Mouse (Mus musculus) neural tube, embryonic 15.5 days (tissue): ENCODE results near the gene Prune2. TPM values are rescaled to one million over a fixed set of nuclear protein-coding genes. Genes with fewer than 3 reads are reported as not detected.
A peak's percentile ranks its signal among the peaks of the same experiment; 100 is the strongest.

Experiments used
- ATAC-seq: fragments of 200-750 bp; cut with Nextera tagmentation; 2 replicates; pipeline ENCODE4 v1.8.0; 2017; ENCODE audit warnings: mild to moderate bottlenecking, moderate TSS enrichment, moderate library complexity; ENCODE audit not compliant: low FRiP score
- H3K27ac ChIP-seq: fragments of 300-500 bp; sonication (generic); replicated peaks from 2 replicates; pipeline ENCODE4 v1.5.1; 2015; ENCODE audit warnings: mild to moderate bottlenecking, inconsistent platforms
- H3K27me3 ChIP-seq: fragments of 300-500 bp; sonication (generic); replicated peaks from 2 replicates; pipeline ENCODE4 v1.6.1; 2015; ENCODE audit warnings: inconsistent platforms
- H3K36me3 ChIP-seq: fragments of 300-500 bp; sonication (generic); 2 replicates; pipeline ENCODE4 v1.6.1; 2015; ENCODE audit warnings: inconsistent platforms
- H3K4me1 ChIP-seq: fragments of 300-500 bp; sonication (generic); 2 replicates; pipeline ENCODE4 v1.6.1; 2015; ENCODE audit warnings: inconsistent platforms
- H3K4me2 ChIP-seq: fragments of 300-500 bp; sonication (generic); 2 replicates; pipeline ENCODE4 v1.6.1; 2015; ENCODE audit warnings: inconsistent platforms, mild to moderate bottlenecking, moderate library complexity
- H3K4me3 ChIP-seq: fragments of 300-500 bp; sonication (generic); replicated peaks from 2 replicates; pipeline ENCODE4 v1.5.1; 2015; ENCODE audit warnings: mild to moderate bottlenecking, inconsistent platforms
- H3K9ac ChIP-seq: fragments of 300-500 bp; sonication (generic); replicated peaks from 2 replicates; pipeline ENCODE4 v1.6.1; 2015; ENCODE audit warnings: mild to moderate bottlenecking, inconsistent platforms
- H3K9me3 ChIP-seq: fragments of 300-500 bp; sonication (generic); replicated peaks from 2 replicates; pipeline ENCODE4 v1.6.1; 2016; ENCODE audit warnings: inconsistent platforms
- WGBS: fragments of 180-500 bp; shearing (Covaris S2); methylation state at CpG from one replicate; pipeline ENCODE4 v1.1.7; 2015; ENCODE audit warnings: mixed read lengths; 5-methylcytosine and 5-hydroxymethylcytosine counted together
- polyA plus RNA-seq: library from polyadenylated mRNA; unstranded; fragments of >200 nt; fragmentation: Nextera tagmentation; extraction: Ambion mirVana; gene quantifications from 2 replicates; pipeline ENCODE4 v1.2.1, GENCODE M21; 2015

Gene Prune2
- polyA plus RNA-seq, 1 experiment from 2014 or later: 11.5 TPM

DNA sequence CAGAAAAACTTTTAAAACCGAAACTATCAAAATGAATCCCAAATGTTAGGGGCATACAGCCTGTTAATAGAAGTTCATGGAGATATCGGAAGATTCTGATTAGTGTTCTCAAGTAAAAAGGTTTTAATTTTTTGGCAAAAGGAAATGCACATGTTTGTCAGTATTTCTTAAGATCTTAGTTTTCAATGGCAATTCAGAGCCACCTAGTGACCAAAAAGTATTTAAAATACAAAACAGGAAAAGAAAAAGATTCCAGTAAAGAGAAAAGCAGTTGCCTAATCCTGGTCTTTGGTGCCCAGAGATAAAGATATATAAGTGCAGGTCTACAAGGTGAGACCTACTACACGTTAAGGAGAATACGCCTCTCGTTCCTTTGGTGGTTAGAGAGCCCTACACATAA lies 115.3 kb downstream of the Prune2 start:
- Histone ChIP-seq H3K4me2 (no peak overlapping the region), H3K9ac (no peak overlapping the region), H3K36me3 (no peaks in the 10 kb centered on the region), H3K9me3 (no peaks in the 10 kb centered on the region), H3K27me3 (no peaks in the 10 kb centered on the region), H3K4me1 (no peaks in the 10 kb centered on the region), H3K4me3 (no peak overlapping the region), H3K27ac (no peak overlapping the region)
- 96% methylated on average over 5 of the region's 5 CpGs for WGBS
- no peak for ATAC-seq

- H3K4me3 ChIP-seq: no peak overlapping the region
- no peaks in the 10 kb centered on the region for H3K9me3 ChIP-seq
- no peaks in the 10 kb centered on the region for H3K36me3 ChIP-seq
- H3K4me2 ChIP-seq: no peak overlapping the region
- no peak for ATAC-seq
- no peaks in the 10 kb centered on the region for H3K4me1 ChIP-seq
- no peak overlapping the region for H3K9ac ChIP-seq
- no peaks in the 10 kb centered on the region for H3K27me3 ChIP-seq
- H3K27ac ChIP-seq: no peak overlapping the region
- 83% methylated on average over 1 of the region's 1 CpGs for WGBS
Observed at GRCm38 (mm10) chr19:17072245-17072644, 116.3 kb downstream of the Prune2 start.

- H3K27me3 ChIP-seq: no peaks in the 10 kb centered on the region
- H3K27ac ChIP-seq: no peak overlapping the region
- no peak overlapping the region for H3K4me2 ChIP-seq
- H3K9ac ChIP-seq: no peak overlapping the region
- no peak overlapping the region for H3K4me3 ChIP-seq
- 33% methylated on average over 8 of the region's 8 CpGs for WGBS
- ATAC-seq: peak; percentile 75
- H3K9me3 ChIP-seq: no peaks in the 10 kb centered on the region
- H3K4me1 ChIP-seq: peaks cover 11% of the 10 kb centered on the region
- H3K36me3 ChIP-seq: no peaks in the 10 kb centered on the region
Observed at GRCm38 (mm10) chr19:17078643-17079316, 122.9 kb downstream of the Prune2 start.

DNA sequence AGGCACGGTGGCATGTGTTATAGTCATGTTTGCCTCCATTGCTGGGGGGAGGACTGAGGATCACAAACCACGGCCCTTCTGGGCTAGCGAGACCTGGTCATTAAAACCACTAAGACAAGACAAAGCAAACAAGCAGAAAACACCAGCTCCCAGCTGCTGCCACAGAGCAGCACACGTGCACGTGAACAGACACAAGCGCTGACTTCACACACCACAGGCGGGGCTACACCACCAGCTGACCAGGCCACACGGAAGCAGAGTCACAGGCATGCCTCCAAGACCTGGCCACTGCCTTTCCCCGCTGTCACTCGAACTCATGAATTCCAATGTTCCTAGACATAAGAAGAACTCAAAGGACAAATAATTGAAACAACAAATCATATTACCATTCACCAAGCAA lies 125.5 kb downstream of the Prune2 start:
- ATAC-seq: no peak
- H3K27me3 ChIP-seq: no peaks in the 10 kb centered on the region
- H3K4me1 ChIP-seq: peaks cover 11% of the 10 kb centered on the region
- H3K9me3 ChIP-seq: no peaks in the 10 kb centered on the region
- no peak overlapping the region for H3K9ac ChIP-seq
- H3K36me3 ChIP-seq: no peaks in the 10 kb centered on the region
- WGBS: 79% methylated on average over 10 of the region's 10 CpGs
- H3K27ac ChIP-seq: no peak overlapping the region
- no peak overlapping the region for H3K4me2 ChIP-seq
- no peak overlapping the region for H3K4me3 ChIP-seq

- H3K4me2 ChIP-seq: no peak overlapping the region
- WGBS: 26% methylated on average over 8 of the region's 8 CpGs
- no peak overlapping the region for H3K9ac ChIP-seq
- H3K4me3 ChIP-seq: no peak overlapping the region
- no peaks in the 10 kb centered on the region for H3K27me3 ChIP-seq
- H3K4me1 ChIP-seq: peaks cover 4% of the 10 kb centered on the region
- no peak for ATAC-seq
- no peaks in the 10 kb centered on the region for H3K36me3 ChIP-seq
- no peak overlapping the region for H3K27ac ChIP-seq
- H3K9me3 ChIP-seq: no peaks in the 10 kb centered on the region
Observed at GRCm38 (mm10) chr19:17094067-17094466, 138.1 kb downstream of the Prune2 start.

- H3K4me1 ChIP-seq: peaks cover 4% of the 10 kb centered on the region
- H3K9me3 ChIP-seq: no peaks in the 10 kb centered on the region
- WGBS: 91% methylated on average over 2 of the region's 2 CpGs
- H3K27ac ChIP-seq: no peak overlapping the region
- no peak overlapping the region for H3K9ac ChIP-seq
- H3K27me3 ChIP-seq: no peaks in the 10 kb centered on the region
- no peak overlapping the region for H3K4me2 ChIP-seq
- no peak for ATAC-seq
- H3K36me3 ChIP-seq: no peaks in the 10 kb centered on the region
- no peak overlapping the region for H3K4me3 ChIP-seq
Observed at GRCm38 (mm10) chr19:17096338-17096737, 140.4 kb downstream of the Prune2 start.

DNA sequence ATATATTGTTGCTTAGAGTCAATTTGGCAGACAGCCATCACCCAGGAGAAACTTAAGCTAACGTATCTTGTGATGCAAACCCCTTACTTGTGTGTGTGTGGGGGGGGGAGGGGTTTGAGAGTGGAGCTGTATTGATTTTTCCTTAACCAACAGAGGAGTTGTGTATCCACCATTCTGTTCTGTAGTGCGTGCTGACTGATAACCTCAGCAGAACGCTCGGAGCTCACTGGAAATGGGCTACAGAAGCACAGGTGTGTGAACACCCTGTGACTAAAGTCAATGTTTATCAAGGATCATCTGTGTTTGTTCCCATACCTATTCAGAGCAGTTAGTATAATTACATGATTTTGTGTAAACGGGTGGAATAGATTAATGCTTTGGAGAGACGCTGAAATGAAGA lies 141.3 kb downstream of the Prune2 start:
- H3K36me3 ChIP-seq: no peaks in the 10 kb centered on the region
- no peak for ATAC-seq
- 75% methylated on average over 6 of the region's 6 CpGs for WGBS

DNA sequence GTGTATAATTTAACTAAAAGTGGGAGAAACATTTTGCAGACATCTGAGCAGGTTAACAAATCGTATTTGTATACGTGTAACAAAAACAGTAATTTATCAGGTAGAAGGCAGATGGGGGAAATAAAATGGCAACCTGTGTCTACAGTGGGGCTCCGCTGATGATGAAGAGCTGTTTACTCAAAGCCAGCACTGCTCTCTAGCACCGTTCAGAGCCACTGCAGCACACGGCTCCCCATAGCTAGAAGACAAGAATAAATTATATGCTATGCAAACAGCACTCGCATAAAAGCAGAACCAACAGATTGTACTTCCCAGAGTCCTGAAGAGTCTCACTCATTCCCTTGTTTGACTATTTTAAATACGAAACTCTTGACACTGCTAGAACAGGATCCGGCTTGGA lies 152.9 kb downstream of the Prune2 start:
- no peaks in the 10 kb centered on the region for H3K4me1 ChIP-seq
- H3K36me3 ChIP-seq: no peaks in the 10 kb centered on the region
- ATAC-seq: no peak
- no peak overlapping the region for H3K4me2 ChIP-seq
- H3K27me3 ChIP-seq: no peaks in the 10 kb centered on the region
- no peaks in the 10 kb centered on the region for H3K9me3 ChIP-seq
- H3K27ac ChIP-seq: no peak overlapping the region
- 62% methylated on average over 8 of the region's 8 CpGs for WGBS
- no peak overlapping the region for H3K4me3 ChIP-seq
- H3K9ac ChIP-seq: no peak overlapping the region

More for the DNA sequence above, 141.3 kb downstream of the Prune2 start:
- no peak overlapping the region for H3K4me2 ChIP-seq
- no peak overlapping the region for H3K9ac ChIP-seq
- no peak overlapping the region for H3K4me3 ChIP-seq
- no peaks in the 10 kb centered on the region for H3K27me3 ChIP-seq
- H3K27ac ChIP-seq: no peak overlapping the region
- peaks cover 4% of the 10 kb centered on the region for H3K4me1 ChIP-seq
- H3K9me3 ChIP-seq: no peaks in the 10 kb centered on the region

GRCm38 (mm10) chr19:17124034-17124735 lies 168.3 kb downstream of the Prune2 start:
- Histone ChIP-seq H3K4me1 (no peaks in the 10 kb centered on the region), H3K4me3 (no peak overlapping the region), H3K27me3 (no peaks in the 10 kb centered on the region), H3K9ac (no peak overlapping the region), H3K36me3 (no peaks in the 10 kb centered on the region), H3K9me3 (no peaks in the 10 kb centered on the region), H3K4me2 (no peak overlapping the region), H3K27ac (no peak overlapping the region)
- 69% methylated on average over 12 of the region's 12 CpGs for whole genome bisulfite sequencing
- ATAC-seq: peak; percentile 53; the same call in 1 of the 2 replicates

- Histone ChIP-seq H3K27me3 (no peaks in the 10 kb centered on the region), H3K9ac (no peak overlapping the region), H3K4me2 (no peak overlapping the region), H3K36me3 (no peaks in the 10 kb centered on the region), H3K4me1 (no peaks in the 10 kb centered on the region), H3K4me3 (no peak overlapping the region), H3K27ac (no peak overlapping the region), H3K9me3 (no peaks in the 10 kb centered on the region)
- WGBS: 90% methylated on average over 7 of the region's 7 CpGs
- ATAC-seq: no peak
Observed at GRCm38 (mm10) chr19:17125380-17125779, 169.5 kb downstream of the Prune2 start.

DNA sequence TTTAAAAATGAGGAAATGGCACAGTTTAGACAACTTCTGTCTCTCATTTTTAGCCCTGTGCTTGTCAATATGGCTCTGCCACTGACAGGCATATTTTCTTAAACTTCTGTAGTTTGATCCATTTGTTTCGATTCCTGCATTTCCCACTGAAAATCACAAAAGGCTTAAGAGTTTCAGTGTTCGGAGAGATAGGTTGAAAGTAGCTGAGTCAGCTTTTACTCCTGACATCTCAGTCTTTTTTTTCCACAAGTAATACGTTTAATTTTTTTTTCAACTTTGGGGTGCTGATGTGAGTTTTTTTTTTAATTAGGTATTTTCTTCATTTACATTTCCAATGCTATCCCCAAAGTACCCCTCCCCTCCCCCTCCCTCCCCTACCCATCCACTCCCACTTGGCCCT lies 174.6 kb downstream of the Prune2 start:
- 89% methylated on average over 3 of the region's 3 CpGs for WGBS
- no peak overlapping the region for H3K4me3 ChIP-seq
- H3K4me2 ChIP-seq: no peak overlapping the region
- no peaks in the 10 kb centered on the region for H3K4me1 ChIP-seq
- no peak overlapping the region for H3K27ac ChIP-seq
- ATAC-seq: no peak
- no peak overlapping the region for H3K9ac ChIP-seq
- H3K27me3 ChIP-seq: no peaks in the 10 kb centered on the region
- no peaks in the 10 kb centered on the region for H3K9me3 ChIP-seq
- no peaks in the 10 kb centered on the region for H3K36me3 ChIP-seq
